Mouse (Mus musculus): ENCODE results near the gene Ppm1b.

Ppm1b gene

DNA sequence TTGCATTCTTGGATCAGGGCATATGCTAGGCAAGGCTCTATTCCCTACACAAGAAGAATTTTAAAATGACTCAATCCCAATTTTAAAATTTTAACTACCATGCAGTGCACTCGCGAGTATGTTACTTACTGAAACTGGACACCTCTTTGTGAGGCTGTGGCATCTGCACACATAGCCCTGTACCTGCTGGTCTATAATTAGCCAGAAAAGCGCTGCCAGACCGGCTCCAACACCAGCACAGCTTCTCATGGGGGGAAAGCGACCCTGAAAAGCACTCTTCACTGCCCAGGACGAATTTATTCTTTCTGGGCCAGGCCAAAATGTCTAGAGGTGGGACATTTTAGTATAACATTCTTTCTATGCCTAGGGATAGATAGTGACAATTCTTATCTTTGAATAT, 114.1 kb downstream of the Ppm1b start:
- DNase-seq (ENCODE audit: low spot score in 2 of 2), result no peak

DNA sequence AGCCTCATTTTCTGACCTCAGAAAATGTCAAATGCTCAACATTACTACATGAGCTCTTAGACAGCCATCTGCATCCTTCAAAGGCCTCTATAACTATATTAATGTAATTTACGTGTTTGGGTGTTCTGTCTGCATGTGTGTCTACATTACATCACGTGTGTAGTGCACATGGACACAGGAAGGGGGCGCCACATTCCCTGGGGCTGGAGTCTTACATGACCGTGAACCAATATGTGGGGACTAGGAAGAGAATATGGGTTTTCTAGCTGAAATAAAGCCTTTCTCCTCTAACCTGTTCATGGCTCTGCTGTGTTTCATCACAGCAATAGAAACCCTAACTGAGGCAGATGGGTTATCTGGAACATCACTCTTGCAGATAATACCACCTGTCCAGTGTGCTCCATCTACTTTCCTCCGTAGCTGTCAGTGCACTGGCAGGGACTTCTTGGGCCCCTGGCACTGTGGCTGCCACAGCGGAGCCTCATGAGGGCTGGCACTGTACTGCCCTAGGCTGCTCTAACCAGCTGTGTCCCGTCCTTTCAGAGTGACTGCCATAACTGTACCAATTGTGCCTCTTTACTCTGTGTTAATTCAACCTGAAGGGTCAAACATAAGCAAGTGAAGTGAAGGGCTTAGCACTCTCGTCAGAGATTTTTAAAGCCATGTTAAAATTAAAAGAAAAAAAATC, 114.7 kb downstream of the Ppm1b start:
- no peak for DNase-seq (ENCODE audit: low spot score in 2 of 2)

DNA sequence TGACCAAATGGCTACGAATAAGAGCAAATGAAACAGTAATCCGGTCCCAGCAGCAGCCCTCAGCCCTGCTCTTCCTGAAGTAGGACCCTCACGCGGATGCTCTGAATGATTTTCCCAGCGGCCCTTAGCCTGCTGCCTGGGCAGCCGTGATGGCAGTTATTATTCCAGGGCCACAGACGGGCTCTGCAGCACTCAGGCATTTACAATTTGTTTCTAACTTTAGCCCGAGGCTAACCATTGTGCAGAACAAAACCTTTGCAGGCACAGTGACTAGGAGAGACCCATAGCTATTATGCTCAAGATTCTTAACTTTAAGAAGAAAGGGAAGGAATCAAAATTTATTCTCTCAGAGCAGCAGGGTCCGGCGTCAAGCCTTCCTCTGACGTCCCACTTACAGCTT, 115.8 kb downstream of the Ppm1b start:
- DNase-seq (ENCODE audit: low spot score in 2 of 2), result no peak

- DNase-seq (ENCODE audit: low spot score in 2 of 2), result no peak
Measured at GRCm38 (mm10) chr17:85073214-85073613, 116.7 kb downstream of the Ppm1b start.

Measured in natural killer cell, adult 2 months (primary cell).